Mouse (Mus musculus): ENCODE data around the gene Pithd1. TPM values are rescaled to one million over a fixed set of nuclear protein-coding genes. Genes with fewer than 3 reads are reported as not detected.
"Not testable (repeated sequence)": the region's sequence is repeated elsewhere in the genome, so short reads cannot be mapped to it uniquely, and the experiment has no call there.

The Pithd1 gene
- polyA plus RNA-seq, 1 experiment from 2014 or later: 44.8 TPM

GRCm38 (mm10) chr4:135980223-135980622 lies 6.8 kb downstream of the Pithd1 start:
- ATAC-seq (ENCODE audit: insufficient read depth, low FRiP score); H3K27me3 ChIP-seq (ENCODE audit: control insufficient read depth, insufficient read depth, low read length); H3K27ac ChIP-seq (ENCODE audit: low read length); H3K4me3 ChIP-seq (replicated peaks; ENCODE audit: low read length); H3K9me3 ChIP-seq (replicated peaks; ENCODE audit: control insufficient read depth, low read length); H3K4me1 ChIP-seq (ENCODE audit: control insufficient read depth, insufficient read depth, low read length); H3K4me2 ChIP-seq (ENCODE audit: low read depth, low read length); H3K9ac ChIP-seq (ENCODE audit: low read length): not testable (repeated sequence)
- peaks cover 13% of the 10 kb centered on the region for H3K36me3 ChIP-seq (ENCODE audit: control insufficient read depth, insufficient read depth, low read length)
- WGBS: 91% methylated on average over 5 of the region's 5 CpGs

- Histone ChIP-seq H3K4me3 (replicated peaks; ENCODE audit: low read length) (no peak overlapping the region), H3K27ac (ENCODE audit: low read length) (no peak overlapping the region), H3K9me3 (replicated peaks; ENCODE audit: control insufficient read depth, low read length) (no peaks in the 10 kb centered on the region), H3K4me1 (ENCODE audit: control insufficient read depth, insufficient read depth, low read length) (peaks cover 11% of the 10 kb centered on the region), H3K9ac (ENCODE audit: low read length) (no peak overlapping the region), H3K27me3 (ENCODE audit: control insufficient read depth, insufficient read depth, low read length) (no peaks in the 10 kb centered on the region), H3K36me3 (ENCODE audit: control insufficient read depth, insufficient read depth, low read length) (peaks cover 16% of the 10 kb centered on the region), H3K4me2 (ENCODE audit: low read depth, low read length) (no peak overlapping the region)
- 93% methylated on average over 12 of the region's 12 CpGs for WGBS
- ATAC-seq (ENCODE audit: insufficient read depth, low FRiP score): no peak
These were observed 10.9 kb downstream of the Pithd1 start for GRCm38 (mm10) chr4:135976146-135976545.

GRCm38 (mm10) chr4:135972911-135973811 lies 13.9 kb downstream of the Pithd1 start:
- Histone ChIP-seq H3K36me3 (ENCODE audit: control insufficient read depth, insufficient read depth, low read length) (peaks cover 26% of the 10 kb centered on the region), H3K4me3 (replicated peaks; ENCODE audit: low read length) (peak overlapping the region; percentile 97), H3K4me1 (ENCODE audit: control insufficient read depth, insufficient read depth, low read length) (peaks cover 11% of the 10 kb centered on the region), H3K4me2 (ENCODE audit: low read depth, low read length) (peak overlapping the region; percentile 90), H3K9me3 (replicated peaks; ENCODE audit: control insufficient read depth, low read length) (no peaks in the 10 kb centered on the region), H3K27ac (ENCODE audit: low read length) (peak overlapping the region; percentile 51; the same call in 1 of the 2 replicates), H3K9ac (ENCODE audit: low read length) (peak overlapping the region; percentile 94), H3K27me3 (ENCODE audit: control insufficient read depth, insufficient read depth, low read length) (no peaks in the 10 kb centered on the region)
- 55% methylated on average over 13 of the region's 13 CpGs for WGBS
- no peak for ATAC-seq (ENCODE audit: insufficient read depth, low FRiP score)

- peaks cover 27% of the 10 kb centered on the region for H3K36me3 ChIP-seq (ENCODE audit: control insufficient read depth, insufficient read depth, low read length)
- under 1% methylated on average over 19 of the region's 19 CpGs for WGBS
These were observed 14.5 kb downstream of the Pithd1 start, which contains the start of gene Lypla2 for GRCm38 (mm10) chr4:135972556-135972906. Gene Lypla2, minus strand, starts transcription at chr4:135972626.

GRCm38 (mm10) chr4:135971805-135972555 lies 15.1 kb downstream of the Pithd1 start:
- peaks cover 11% of the 10 kb centered on the region for H3K4me1 ChIP-seq (ENCODE audit: control insufficient read depth, insufficient read depth, low read length)
- no peaks in the 10 kb centered on the region for H3K27me3 ChIP-seq (ENCODE audit: control insufficient read depth, insufficient read depth, low read length)
- H3K9me3 ChIP-seq (replicated peaks; ENCODE audit: control insufficient read depth, low read length): no peaks in the 10 kb centered on the region
- H3K9ac ChIP-seq (ENCODE audit: low read length): peak overlapping the region; percentile 94
- peak overlapping the region; percentile 51; the same call in 1 of the 2 replicates for H3K27ac ChIP-seq (ENCODE audit: low read length)
- peak; percentile 57; the same call in 1 of the 2 replicates for ATAC-seq (ENCODE audit: insufficient read depth, low FRiP score)
- under 1% methylated on average over 34 of the region's 35 CpGs for WGBS
- peak overlapping the region; percentile 90 for H3K4me2 ChIP-seq (ENCODE audit: low read depth, low read length)
- H3K4me3 ChIP-seq (replicated peaks; ENCODE audit: low read length): peak overlapping the region; percentile 97
- H3K36me3 ChIP-seq (ENCODE audit: control insufficient read depth, insufficient read depth, low read length): peaks cover 33% of the 10 kb centered on the region

More at GRCm38 (mm10) chr4:135972556-135972906, 14.5 kb downstream of the Pithd1 start, which contains the start of gene Lypla2:
- Histone ChIP-seq H3K27ac (ENCODE audit: low read length) (peak within 1 kb of the TSS; percentile 51; the same call in 1 of the 2 replicates), H3K9ac (ENCODE audit: low read length) (peak within 1 kb of the TSS; percentile 94), H3K27me3 (ENCODE audit: control insufficient read depth, insufficient read depth, low read length) (no peaks in the 10 kb centered on the region), H3K4me1 (ENCODE audit: control insufficient read depth, insufficient read depth, low read length) (peaks cover 11% of the 10 kb centered on the region), H3K4me2 (ENCODE audit: low read depth, low read length) (peak within 1 kb of the TSS; percentile 90), H3K9me3 (replicated peaks; ENCODE audit: control insufficient read depth, low read length) (no peaks in the 10 kb centered on the region), H3K4me3 (replicated peaks; ENCODE audit: low read length) (peak within 1 kb of the TSS; percentile 97)
- peak; percentile 82 for ATAC-seq (ENCODE audit: insufficient read depth, low FRiP score)

GRCm38 (mm10) chr4:135970585-135970984 lies 16.5 kb downstream of the Pithd1 start:
- Histone ChIP-seq H3K4me3 (replicated peaks; ENCODE audit: low read length) (no peak overlapping the region), H3K4me1 (ENCODE audit: control insufficient read depth, insufficient read depth, low read length) (peaks cover 11% of the 10 kb centered on the region), H3K27me3 (ENCODE audit: control insufficient read depth, insufficient read depth, low read length) (no peaks in the 10 kb centered on the region), H3K4me2 (ENCODE audit: low read depth, low read length) (no peak overlapping the region), H3K27ac (ENCODE audit: low read length) (no peak overlapping the region), H3K36me3 (ENCODE audit: control insufficient read depth, insufficient read depth, low read length) (peaks cover 39% of the 10 kb centered on the region), H3K9ac (ENCODE audit: low read length) (no peak overlapping the region), H3K9me3 (replicated peaks; ENCODE audit: control insufficient read depth, low read length) (no peaks in the 10 kb centered on the region)
- 85% methylated on average over 11 of the region's 11 CpGs for WGBS
- no peak for ATAC-seq (ENCODE audit: insufficient read depth, low FRiP score)

- Histone ChIP-seq H3K4me2 (ENCODE audit: low read depth, low read length) (no peak overlapping the region), H3K27me3 (ENCODE audit: control insufficient read depth, insufficient read depth, low read length) (no peaks in the 10 kb centered on the region), H3K9me3 (replicated peaks; ENCODE audit: control insufficient read depth, low read length) (no peaks in the 10 kb centered on the region), H3K9ac (ENCODE audit: low read length) (no peak overlapping the region), H3K4me1 (ENCODE audit: control insufficient read depth, insufficient read depth, low read length) (peaks cover 22% of the 10 kb centered on the region), H3K4me3 (replicated peaks; ENCODE audit: low read length) (no peak overlapping the region), H3K36me3 (ENCODE audit: control insufficient read depth, insufficient read depth, low read length) (peaks cover 29% of the 10 kb centered on the region), H3K27ac (ENCODE audit: low read length) (no peak overlapping the region)
- ATAC-seq (ENCODE audit: insufficient read depth, low FRiP score): no peak
- 84% methylated on average over 13 of the region's 13 CpGs for WGBS
These were observed 17.9 kb downstream of the Pithd1 start for GRCm38 (mm10) chr4:135969070-135969750.

- H3K9ac ChIP-seq (ENCODE audit: low read length): no peak overlapping the region
- H3K27ac ChIP-seq (ENCODE audit: low read length): no peak overlapping the region
- H3K9me3 ChIP-seq (replicated peaks; ENCODE audit: control insufficient read depth, low read length): no peaks in the 10 kb centered on the region
- H3K4me3 ChIP-seq (replicated peaks; ENCODE audit: low read length): no peak overlapping the region
- H3K4me2 ChIP-seq (ENCODE audit: low read depth, low read length): no peak overlapping the region
- H3K4me1 ChIP-seq (ENCODE audit: control insufficient read depth, insufficient read depth, low read length): peaks cover 23% of the 10 kb centered on the region
- no peak for ATAC-seq (ENCODE audit: insufficient read depth, low FRiP score)
- peaks cover 29% of the 10 kb centered on the region for H3K36me3 ChIP-seq (ENCODE audit: control insufficient read depth, insufficient read depth, low read length)
- H3K27me3 ChIP-seq (ENCODE audit: control insufficient read depth, insufficient read depth, low read length): no peaks in the 10 kb centered on the region
- 59% methylated on average over 19 of the region's 19 CpGs for WGBS
These were observed 18.7 kb downstream of the Pithd1 start for GRCm38 (mm10) chr4:135968271-135968869.

All from stomach, embryonic 16.5 days (tissue).